In genomic region chr4:57904211-57904610, GRCm38 (mm10) we compare ENCODE assay signal across 8 mouse cellular contexts. TPM values are rescaled to one million over a fixed set of nuclear protein-coding genes. Genes with fewer than 3 reads are reported as not detected.
DNase-seq lines count a peak whose midpoint lies in the region; ATAC-seq and TF ChIP-seq lines count a peak whose summit lies in the region.

No protein-coding gene starts in this region.

- H3K4me1 ChIP-seq in liver, embryonic 11.5 days (replicated peaks; ENCODE audit: control insufficient read depth, insufficient read depth, low read length): no peaks in the 10 kb centered on the region
- H3K4me1 ChIP-seq in stomach, postnatal 0 days (replicated peaks; ENCODE audit: control insufficient read depth, insufficient read depth): 0 out of 2 replicates have a peak, but pooled peaks cover 2% of the 10 kb centered on the region

- DNase-seq in urinary bladder, postnatal 25 days (ENCODE audit: low spot score): peak; percentile 69
- DNase-seq in urinary bladder, postnatal 10 days (ENCODE audit: low spot score): no peak
- DNase-seq in cerebellum, postnatal 36 days: peak; percentile 61 to 67
- peak; percentile 64 for DNase-seq in gastrocnemius, adult 2 months
- peak; percentile 36 to 62 for DNase-seq in kidney, adult 8-10 months
- peak; percentile 55 for DNase-seq in liver, embryonic 11.5 days (ENCODE audit: low spot score)
- peak; percentile 32 to 65 for DNase-seq in natural killer cell, adult 2 months (ENCODE audit: low spot score in 2 of 2)
- DNase-seq in stomach, postnatal 0 days (ENCODE audit: low spot score): peak; percentile 64

- peak; percentile 92 for TF ChIP-seq CTCF in gastrocnemius, adult 2 months (IDR thresholded peaks at IDR 0.05)
- peak; percentile 93 for TF ChIP-seq CTCF in stomach, postnatal 0 days (IDR thresholded peaks at IDR 0.05; ENCODE audit: low read depth)

- no peak for TF ChIP-seq EP300 in stomach, postnatal 0 days (optimal IDR thresholded peaks at IDR 0.05)

- no peak for ATAC-seq in liver, embryonic 11.5 days (replicated peaks; ENCODE audit: low FRiP score)
- peak; percentile 54; the same call in 1 of the 2 replicates for ATAC-seq in stomach, postnatal 0 days (ENCODE audit: low FRiP score, low TSS enrichment)

- no peaks in the 10 kb centered on the region for H3K36me3 ChIP-seq in liver, embryonic 11.5 days (ENCODE audit: control insufficient read depth, insufficient read depth, low read length)
- H3K36me3 ChIP-seq in stomach, postnatal 0 days (ENCODE audit: control insufficient read depth, insufficient read depth, low read length): no peaks in the 10 kb centered on the region

- WGBS in liver, embryonic 11.5 days: 11% methylated on average over 5 of the region's 5 CpGs
- WGBS in stomach, postnatal 0 days: 10% methylated on average over 5 of the region's 5 CpGs

- H3K9ac ChIP-seq in liver, embryonic 11.5 days (ENCODE audit: low read depth, low read length): no peak overlapping the region
- no peak overlapping the region for H3K9ac ChIP-seq in stomach, postnatal 0 days (ENCODE audit: low read length)

- no peak overlapping the region for H3K27ac ChIP-seq in gastrocnemius, adult 2 months
- no peak overlapping the region for H3K27ac ChIP-seq in liver, embryonic 11.5 days (ENCODE audit: low read depth, low read length)
- H3K27ac ChIP-seq in stomach, postnatal 0 days (replicated peaks): no peak overlapping the region

- no peak overlapping the region for H3K4me2 ChIP-seq in liver, embryonic 11.5 days
- 0 out of 2 replicates have a peak overlapping the region, but pooled peaks have one; percentile 14 for H3K4me2 ChIP-seq in stomach, postnatal 0 days (replicated peaks; ENCODE audit: low read depth)

- intact Hi-C loops in gastrocnemius, adult 2 months (cut with DNase I): loop anchor here (1.0 to 10.0 kb wide), 2 partner anchors 233 to 351 kb away; no protein-coding TSS in a partner anchor

- H3K27me3 ChIP-seq in liver, embryonic 11.5 days (replicated peaks; ENCODE audit: control insufficient read depth, insufficient read depth, low read length): no peaks in the 10 kb centered on the region
- H3K27me3 ChIP-seq in stomach, postnatal 0 days (ENCODE audit: control insufficient read depth, insufficient read depth, low read length): no peaks in the 10 kb centered on the region

- no peaks in the 10 kb centered on the region for H3K9me3 ChIP-seq in liver, embryonic 11.5 days (ENCODE audit: control insufficient read depth, low read length)
- no peaks in the 10 kb centered on the region for H3K9me3 ChIP-seq in stomach, postnatal 0 days (ENCODE audit: control insufficient read depth, low read length)

- no peak overlapping the region for H3K4me3 ChIP-seq in gastrocnemius, adult 2 months
- no peak overlapping the region for H3K4me3 ChIP-seq in liver, embryonic 11.5 days (ENCODE audit: low read depth, low read length)
- no peak overlapping the region for H3K4me3 ChIP-seq in stomach, postnatal 0 days (ENCODE audit: low read depth, low read length)

RNA-seq across cellular contexts. Expression of gene D630039A03Rik, which starts 11.9 kb away (rescaled TPM):
- total RNA-seq in gastrocnemius, adult 2 months (2021): under 1 TPM in 1 of 2 experiments, not detected in 1; 0.28 TPM
- 0.36 and 0.48 TPM in 2 replicates for polyA plus RNA-seq in liver, embryonic 11.5 days (2014; fragmentation: Nextera tagmentation; extraction: Ambion mirVana)
- 12.7 and 14.2 TPM in 2 replicates for polyA plus RNA-seq in stomach, postnatal 0 days (2015; fragmentation: Nextera tagmentation; extraction: Ambion mirVana)

RNA-seq across cellular contexts. Expression of gene Txn1, which starts 52.0 kb away (rescaled TPM):
- total RNA-seq in gastrocnemius, adult 2 months (2021): 10 to 100 TPM; 74.7 to 77.6 TPM
- 367 and 381 TPM in 2 replicates for polyA plus RNA-seq in liver, embryonic 11.5 days (2014; fragmentation: Nextera tagmentation; extraction: Ambion mirVana)
- 530 and 563 TPM in 2 replicates for polyA plus RNA-seq in stomach, postnatal 0 days (2015; fragmentation: Nextera tagmentation; extraction: Ambion mirVana)
